Mouse (Mus musculus) brain, embryonic 18.5 days (tissue): ENCODE results near the gene Stoml3.

ENCODE experiments used
- DNase-seq: peaks from one replicate; pipeline ENCODE4 v3.0.0-alpha.2; 2012; ENCODE audit warnings: low read depth, low spot score

The Stoml3 gene

DNA sequence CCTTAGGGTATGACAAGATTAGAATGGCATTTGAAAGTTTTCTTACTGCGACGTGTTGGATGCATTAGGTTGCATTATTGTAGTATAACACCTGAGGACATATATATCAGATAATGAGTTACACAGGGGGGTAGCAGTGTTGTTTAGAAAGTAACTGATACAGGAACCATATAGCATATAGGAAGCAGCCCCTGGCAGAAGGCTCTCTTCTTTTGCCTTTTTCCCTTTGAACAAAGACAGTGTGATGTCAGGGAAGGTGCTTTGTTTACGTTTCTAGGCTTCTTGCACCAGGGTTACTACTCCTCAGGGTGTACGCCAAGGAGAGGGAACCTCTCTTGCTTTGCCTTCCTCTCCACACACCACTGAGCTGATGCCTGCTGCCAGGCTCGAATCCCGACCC is at the start of gene Stoml3:
TSS of gene Stoml3 (plus strand) at position 301 of the 400 bp plus-strand sequence.
- DNase-seq, result no peak

GRCm38 (mm10) chr3:53445540-53445939 is 42.9 kb upstream of the Stoml3 start:
- no peak for DNase-seq

DNA sequence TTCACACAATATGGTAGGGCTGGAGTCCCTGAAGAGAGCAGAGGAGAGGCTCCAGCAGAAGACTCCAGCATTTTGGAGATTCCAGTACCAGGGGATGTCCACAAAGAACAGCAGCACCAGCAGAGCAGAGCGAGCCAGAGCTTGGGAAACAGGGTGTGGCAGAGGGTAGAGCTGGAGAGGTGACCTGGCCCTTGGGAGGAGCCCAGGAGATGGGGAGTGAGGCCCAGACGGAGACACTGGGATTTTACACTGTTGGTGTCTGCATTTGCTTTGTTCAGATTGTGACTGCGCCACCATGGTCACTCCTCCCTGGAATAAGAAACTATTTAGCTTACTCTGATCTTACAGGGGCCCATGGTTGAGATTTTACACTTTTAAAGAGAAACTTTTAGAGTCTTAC is 41.7 kb upstream of the Stoml3 start:
- no peak for DNase-seq

- peak; percentile 79 for DNase-seq
Observed at GRCm38 (mm10) chr3:53448208-53448607, 40.2 kb upstream of the Stoml3 start.

GRCm38 (mm10) chr3:53450666-53451065 is 37.8 kb upstream of the Stoml3 start:
- no peak for DNase-seq

- no peak for DNase-seq
Observed at GRCm38 (mm10) chr3:53452351-53452750, 36.1 kb upstream of the Stoml3 start.

GRCm38 (mm10) chr3:53453346-53453745 is 35.1 kb upstream of the Stoml3 start:
- no peak for DNase-seq

DNA sequence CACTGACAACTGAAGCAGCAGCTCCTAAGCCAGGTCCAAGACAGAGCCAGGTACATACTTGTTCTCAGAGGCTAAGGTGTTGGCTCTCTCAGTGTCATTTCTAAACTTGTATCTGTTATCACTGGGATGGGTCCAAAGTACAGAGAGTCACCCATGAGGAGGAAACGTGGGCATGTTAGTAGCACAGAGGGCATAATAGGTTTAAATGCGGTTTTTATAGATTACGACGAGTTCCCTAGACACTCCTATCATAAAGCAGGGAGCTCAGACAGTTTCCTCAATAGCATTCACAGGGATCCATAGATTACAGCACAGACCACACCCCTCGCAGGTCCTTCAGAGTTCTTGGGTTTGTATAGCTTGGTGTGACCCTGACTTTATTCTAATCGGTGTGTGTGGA is 34.4 kb upstream of the Stoml3 start:
- DNase-seq, result no peak

- DNase-seq, result no peak
Observed at GRCm38 (mm10) chr3:53454561-53454960, 33.9 kb upstream of the Stoml3 start.

DNA sequence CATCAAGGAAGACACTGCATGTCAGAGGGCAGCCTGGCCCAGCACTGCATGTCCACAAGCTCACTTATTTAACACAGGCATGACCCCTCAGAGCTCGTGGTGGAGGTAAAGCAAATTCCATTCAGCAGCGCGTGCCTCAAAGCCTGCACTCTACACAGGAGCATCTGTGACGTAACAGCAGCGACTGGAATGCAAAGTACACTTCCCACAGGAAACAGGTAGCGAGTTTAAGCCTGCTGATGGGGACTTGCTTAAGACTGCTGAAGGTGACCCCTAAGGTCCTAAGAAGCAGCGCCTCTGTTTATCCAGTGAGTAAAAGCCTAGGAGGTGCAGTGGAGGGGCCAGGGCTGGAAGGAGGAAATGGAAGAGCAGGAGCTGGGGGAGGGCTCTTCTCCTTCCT is 33.5 kb upstream of the Stoml3 start:
- no peak for DNase-seq

DNA sequence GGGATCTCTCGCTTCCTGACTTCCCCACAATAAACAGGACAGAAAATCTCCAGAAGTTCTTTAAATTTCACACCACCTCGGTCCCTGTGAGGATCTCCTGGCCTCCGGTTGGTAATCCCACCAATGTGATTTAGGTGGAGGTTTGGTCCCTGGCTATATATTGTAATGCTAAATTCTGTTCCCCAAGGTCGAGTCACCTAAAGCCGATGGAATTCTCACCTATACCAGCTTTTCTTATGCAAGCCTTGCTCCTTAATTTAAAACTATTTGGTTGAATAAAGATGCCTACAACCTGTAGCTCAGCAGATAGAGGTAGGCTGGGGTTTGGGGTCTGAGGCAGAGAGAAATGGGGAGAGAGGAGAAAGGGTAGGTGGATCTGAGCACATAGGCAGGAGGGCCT is 30.7 kb upstream of the Stoml3 start:
- DNase-seq, result no peak

DNA sequence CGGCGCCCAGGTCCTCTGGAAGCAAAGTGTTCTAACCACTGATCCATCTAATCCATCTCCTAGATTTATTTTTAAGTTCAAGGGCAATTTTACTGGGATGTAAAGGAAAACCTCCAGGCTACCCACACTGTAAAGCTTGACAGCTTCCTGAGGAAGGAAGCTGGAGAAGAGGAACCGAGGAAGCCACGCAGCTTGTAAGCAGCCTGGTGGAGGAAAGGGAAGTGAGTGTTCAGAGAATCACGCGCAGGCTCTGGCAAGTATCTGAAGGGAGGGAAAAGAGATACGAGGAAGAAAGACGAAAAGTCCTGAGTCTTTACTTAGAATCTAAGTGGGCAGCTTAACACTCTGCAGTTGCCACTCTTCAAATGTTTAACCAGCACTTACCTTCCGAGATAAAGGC is 28.3 kb upstream of the Stoml3 start:
- no peak for DNase-seq

- DNase-seq, result no peak
Observed at GRCm38 (mm10) chr3:53462701-53463045, 25.8 kb upstream of the Stoml3 start.

DNA sequence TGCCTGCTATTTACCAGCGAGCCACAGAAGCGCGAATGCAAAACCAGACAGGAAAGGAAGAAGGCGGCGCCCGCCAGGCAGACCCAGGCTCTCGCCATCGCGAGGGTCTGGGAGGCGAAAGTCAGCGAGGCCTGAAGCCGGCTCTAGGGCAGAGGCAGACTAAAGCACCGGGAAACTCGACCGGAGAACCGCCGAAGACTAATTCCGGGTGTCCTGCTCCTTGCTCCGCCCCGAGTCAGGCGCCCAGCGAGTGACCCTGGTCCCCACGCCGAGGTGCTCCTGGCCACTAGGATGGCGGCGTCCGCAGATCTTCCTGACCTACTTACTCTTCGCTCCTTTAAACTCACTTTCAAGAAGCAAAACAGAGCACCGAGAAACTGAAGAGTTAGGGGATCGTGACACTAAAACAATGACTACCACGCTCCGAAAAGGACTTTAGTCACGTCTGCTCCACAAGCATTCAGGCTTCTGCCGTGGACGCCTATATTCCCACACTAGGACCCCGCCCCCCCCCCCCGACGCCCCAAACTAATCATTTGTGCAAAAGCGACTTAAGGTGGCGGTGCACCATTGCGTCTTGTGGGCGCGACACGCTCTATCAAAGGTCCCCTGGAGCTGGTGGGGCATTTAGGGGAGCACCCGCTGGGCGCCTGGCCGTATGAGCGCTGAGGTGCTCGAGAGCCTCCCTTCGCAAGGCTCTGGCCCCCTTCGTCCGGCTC is 25.2 kb upstream of the Stoml3 start, which contains the start of the genes Nhlrc3 and Proser1:
TSS of gene Nhlrc3 (minus strand) at position 287 of the 719 bp plus-strand sequence.
TSS of gene Proser1 (plus strand) at position 621 of the 719 bp plus-strand sequence.
- DNase-seq, result peak; percentile 95

DNA sequence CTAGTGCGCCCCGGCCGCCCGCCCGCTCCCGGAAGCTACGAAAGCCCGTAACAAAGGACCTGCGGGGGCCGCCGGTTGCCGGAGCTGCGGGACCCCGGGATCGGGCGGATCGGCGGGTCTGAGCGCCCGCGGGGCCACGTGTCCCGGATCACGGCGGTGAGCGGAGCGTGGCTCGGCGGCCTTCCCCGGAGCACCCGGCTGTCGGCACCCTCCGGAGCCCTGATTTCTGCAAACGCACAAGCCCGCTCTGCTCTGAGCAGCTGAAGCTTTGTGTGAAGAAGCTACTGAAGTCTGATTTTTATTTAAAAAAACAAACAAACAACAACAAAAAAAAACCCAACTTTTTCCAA is 24.7 kb upstream of the Stoml3 start:
- no peak for DNase-seq

- no peak for DNase-seq
Observed at GRCm38 (mm10) chr3:53464146-53464698, 24.2 kb upstream of the Stoml3 start.

DNA sequence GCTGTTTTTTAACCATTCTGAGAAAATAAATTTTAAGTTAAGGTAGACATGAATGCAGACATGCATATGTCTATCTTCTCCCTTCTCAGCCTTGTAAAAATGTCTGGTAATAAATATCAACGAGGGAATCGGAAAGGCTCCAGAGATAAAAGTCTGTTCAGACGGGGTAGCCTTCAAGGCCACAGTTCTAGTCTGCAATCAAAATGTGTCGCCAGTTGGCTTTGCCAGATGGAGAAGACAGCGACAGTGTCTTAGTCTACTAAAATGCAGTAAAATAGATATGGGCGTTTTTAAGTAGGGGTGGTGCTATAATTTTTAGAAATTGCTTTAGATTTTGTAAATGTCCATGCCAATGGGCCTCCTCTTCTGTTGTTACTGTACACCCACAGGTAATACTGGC is 23.1 kb upstream of the Stoml3 start:
- DNase-seq, result no peak

- DNase-seq, result no peak
Observed at GRCm38 (mm10) chr3:53466481-53466880, 22.0 kb upstream of the Stoml3 start.

DNA sequence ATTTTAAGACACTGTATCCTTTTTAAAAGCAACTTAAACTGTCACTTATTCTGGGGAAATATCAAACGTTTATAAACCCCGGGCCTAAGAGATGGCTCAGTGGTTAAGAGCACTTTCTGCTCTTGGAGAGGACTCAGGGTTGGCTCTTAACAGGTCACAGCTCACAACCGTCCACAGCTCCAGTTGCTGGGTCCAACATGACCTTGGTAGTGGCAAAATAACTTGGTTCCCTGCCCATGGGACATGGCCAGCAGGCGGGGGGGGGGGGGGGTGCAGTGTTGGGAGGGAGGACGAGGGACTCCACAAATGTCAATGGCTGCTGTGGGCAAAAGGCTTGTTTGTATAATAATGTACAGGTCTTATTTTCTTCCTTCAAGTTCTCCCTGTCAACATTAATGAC is 21.1 kb upstream of the Stoml3 start:
- no peak for DNase-seq

DNA sequence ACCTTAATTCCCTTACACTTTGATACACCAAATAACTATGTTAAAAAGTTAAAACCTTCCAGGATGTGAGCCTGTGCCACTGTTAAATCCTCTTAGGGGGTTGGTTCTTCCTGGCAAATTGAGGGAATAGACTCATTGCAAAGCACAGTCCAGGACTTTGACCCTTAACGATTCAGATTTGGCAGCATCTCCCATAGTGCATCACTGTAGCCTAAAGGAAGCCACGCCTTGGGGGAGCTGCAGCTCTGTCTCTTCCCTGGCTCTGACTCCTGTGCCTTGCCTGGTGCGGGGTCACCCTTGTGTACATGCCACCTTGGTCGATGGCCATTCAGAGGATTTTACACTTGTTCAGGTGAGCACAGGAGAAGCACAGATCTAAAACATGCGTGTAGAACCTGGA is 18.8 kb upstream of the Stoml3 start:
- no peak for DNase-seq

DNA sequence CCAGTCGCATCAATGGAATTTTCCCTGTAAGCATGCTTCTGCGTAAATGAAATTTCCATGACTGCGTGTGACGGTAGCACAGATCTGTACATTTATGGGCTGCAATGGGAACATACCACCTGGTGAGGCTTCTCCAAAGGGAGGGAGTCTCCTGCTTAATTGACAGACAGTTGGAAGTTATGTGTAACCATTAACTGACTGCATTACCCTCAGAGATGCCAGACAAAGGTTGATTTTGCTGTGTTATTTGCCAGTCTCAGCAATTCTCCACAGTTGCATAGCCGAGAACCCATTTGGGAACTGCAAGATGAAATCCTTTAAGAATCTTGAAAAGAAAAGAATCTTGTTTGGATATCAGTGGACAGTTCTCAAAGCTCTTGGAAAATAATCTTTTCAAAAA is 16.4 kb upstream of the Stoml3 start:
- no peak for DNase-seq

DNA sequence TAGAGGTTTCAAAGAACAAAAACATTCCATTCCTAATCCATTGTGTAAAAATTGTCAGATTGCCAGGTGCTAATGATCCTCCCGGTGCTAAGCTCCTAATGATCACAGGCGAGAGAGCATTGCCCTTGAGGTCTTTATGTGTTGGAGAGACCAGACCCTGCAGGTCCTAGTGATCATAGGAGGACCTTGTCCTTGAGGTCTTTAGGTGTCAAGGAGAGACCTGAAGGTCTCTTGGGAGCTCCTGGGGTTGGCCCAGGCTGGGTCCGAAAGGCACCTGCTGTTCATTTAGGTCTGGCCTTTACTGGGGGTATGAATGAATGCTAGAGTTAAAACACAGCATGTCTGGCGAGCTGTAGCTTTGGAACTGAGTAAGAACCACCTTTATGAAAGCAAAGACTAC is 14.3 kb upstream of the Stoml3 start:
- DNase-seq, result no peak

DNA sequence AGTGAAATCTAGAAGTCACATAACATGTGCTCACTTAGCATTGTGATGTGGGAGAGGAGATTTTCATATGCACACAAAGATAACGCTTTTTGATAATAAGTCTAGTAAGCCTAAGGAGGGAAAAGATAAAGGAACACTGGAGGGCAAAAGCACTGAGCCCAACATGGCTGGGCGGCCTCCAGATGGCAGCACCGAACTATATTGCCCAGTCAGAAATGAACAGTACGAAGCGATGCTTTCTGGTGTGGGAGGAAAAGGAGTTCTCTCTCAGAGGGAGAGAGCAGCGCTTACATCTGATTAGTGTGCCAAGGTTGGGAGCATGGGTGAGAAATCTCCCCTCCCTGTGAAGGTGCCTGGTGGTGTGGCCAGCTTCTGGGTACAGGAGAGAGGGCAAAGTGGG is 12.6 kb upstream of the Stoml3 start:
- peak; percentile 26 for DNase-seq

DNA sequence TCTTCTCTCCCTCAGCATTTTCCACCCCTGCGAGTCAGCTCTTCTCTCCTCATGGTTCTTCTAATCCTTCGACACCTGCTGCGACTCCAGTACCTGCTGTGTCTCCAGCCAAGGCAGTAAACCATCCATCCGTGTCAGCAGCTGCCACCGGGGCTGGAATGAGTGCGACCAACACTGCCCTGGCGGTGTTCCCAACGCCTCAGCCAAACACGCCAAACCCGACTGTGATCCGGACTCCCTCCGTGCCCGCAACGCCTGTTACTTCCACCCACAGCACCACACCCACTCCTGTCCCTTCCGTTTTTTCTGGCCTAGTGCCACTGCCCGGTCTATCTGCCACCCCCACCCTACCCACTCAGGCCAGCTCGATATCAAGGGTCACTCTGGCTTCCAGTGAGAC is 11.0 kb upstream of the Stoml3 start:
- no peak for DNase-seq
